Mouse (Mus musculus): Measurements from ENCODE around the gene Dlk2. TPM values are rescaled to one million over a fixed set of nuclear protein-coding genes. Genes with fewer than 3 reads are reported as not detected.
A peak's percentile ranks its signal among the peaks of the same experiment; 100 is the strongest.

Gene Dlk2
- polyA plus RNA-seq, 1 experiment from 2014 or later, result 9.0 TPM

GRCm38 (mm10) chr17:46262201-46262694, 35.0 kb upstream of the Dlk2 start:
- Histone ChIP-seq H3K9me3 (no peaks in the 10 kb centered on the region), H3K27me3 (no peaks in the 10 kb centered on the region)

GRCm38 (mm10) chr17:46265502-46265901, 31.7 kb upstream of the Dlk2 start:
- no peak overlapping the region for H3K4me3 ChIP-seq
- H3K36me3 ChIP-seq, result peaks cover 68% of the 10 kb centered on the region
- H3K9me3 ChIP-seq, result no peaks in the 10 kb centered on the region
- no peak overlapping the region for H3K4me2 ChIP-seq
- no peak for ATAC-seq (ENCODE audit: low read depth)
- H3K4me1 ChIP-seq (replicated peaks), result no peaks in the 10 kb centered on the region
- no peak overlapping the region for H3K9ac ChIP-seq
- H3K27me3 ChIP-seq, result no peaks in the 10 kb centered on the region
- 88% methylated on average over 12 of the region's 12 CpGs for WGBS
- no peak overlapping the region for H3K27ac ChIP-seq (replicated peaks)

More at GRCm38 (mm10) chr17:46262201-46262694, 35.0 kb upstream of the Dlk2 start:
- Histone ChIP-seq H3K36me3 (peaks cover 85% of the 10 kb centered on the region), H3K4me3 (no peak overlapping the region), H3K9ac (0 out of 2 replicates have a peak overlapping the region, but pooled peaks have one; percentile 3), H3K4me2 (no peak overlapping the region), H3K27ac (replicated peaks) (no peak overlapping the region), H3K4me1 (replicated peaks) (no peaks in the 10 kb centered on the region)
- 76% methylated on average over 5 of the region's 5 CpGs for WGBS
- ATAC-seq (ENCODE audit: low read depth), result no peak

- H3K36me3 ChIP-seq, result peaks cover 65% of the 10 kb centered on the region
Measured at GRCm38 (mm10) chr17:46265918-46266618, 31.2 kb upstream of the Dlk2 start.

GRCm38 (mm10) chr17:46266986-46267385, 30.2 kb upstream of the Dlk2 start:
- no peaks in the 10 kb centered on the region for H3K4me1 ChIP-seq (replicated peaks)
- H3K9me3 ChIP-seq, result no peaks in the 10 kb centered on the region
- H3K4me3 ChIP-seq, result no peak overlapping the region
- H3K27me3 ChIP-seq, result no peaks in the 10 kb centered on the region
- H3K36me3 ChIP-seq, result peaks cover 56% of the 10 kb centered on the region
- WGBS, result 62% methylated on average over 6 of the region's 6 CpGs
- H3K4me2 ChIP-seq, result no peak overlapping the region
- H3K9ac ChIP-seq, result no peak overlapping the region
- H3K27ac ChIP-seq (replicated peaks), result no peak overlapping the region
- no peak for ATAC-seq (ENCODE audit: low read depth)

More at GRCm38 (mm10) chr17:46265918-46266618, 31.2 kb upstream of the Dlk2 start:
- no peaks in the 10 kb centered on the region for H3K9me3 ChIP-seq
- 34% methylated on average over 14 of the region's 14 CpGs for WGBS
- ATAC-seq (ENCODE audit: low read depth), result peak; percentile 49
- H3K4me1 ChIP-seq (replicated peaks), result no peaks in the 10 kb centered on the region
- no peak overlapping the region for H3K9ac ChIP-seq
- no peak overlapping the region for H3K4me2 ChIP-seq
- no peak overlapping the region for H3K27ac ChIP-seq (replicated peaks)
- H3K4me3 ChIP-seq, result no peak overlapping the region
- no peaks in the 10 kb centered on the region for H3K27me3 ChIP-seq

GRCm38 (mm10) chr17:46267511-46267910, 29.7 kb upstream of the Dlk2 start:
- Histone ChIP-seq H3K4me3 (no peak overlapping the region), H3K4me2 (no peak overlapping the region), H3K36me3 (peaks cover 50% of the 10 kb centered on the region), H3K27me3 (no peaks in the 10 kb centered on the region), H3K9me3 (no peaks in the 10 kb centered on the region), H3K27ac (replicated peaks) (no peak overlapping the region), H3K4me1 (replicated peaks) (no peaks in the 10 kb centered on the region), H3K9ac (no peak overlapping the region)
- 82% methylated on average over 7 of the region's 7 CpGs for WGBS
- ATAC-seq (ENCODE audit: low read depth), result no peak

- Histone ChIP-seq H3K27me3 (no peaks in the 10 kb centered on the region), H3K36me3 (peaks cover 44% of the 10 kb centered on the region), H3K27ac (replicated peaks) (no peak overlapping the region), H3K4me3 (no peak overlapping the region), H3K4me1 (replicated peaks) (no peaks in the 10 kb centered on the region), H3K4me2 (no peak overlapping the region), H3K9ac (no peak overlapping the region), H3K9me3 (no peaks in the 10 kb centered on the region)
- 83% methylated on average over 10 of the region's 10 CpGs for WGBS
- no peak for ATAC-seq (ENCODE audit: low read depth)
Measured at GRCm38 (mm10) chr17:46268026-46268720, 29.0 kb upstream of the Dlk2 start.

GRCm38 (mm10) chr17:46269771-46270534, 27.3 kb upstream of the Dlk2 start:
- H3K9me3 ChIP-seq, result no peaks in the 10 kb centered on the region
- ATAC-seq (ENCODE audit: low read depth), result no peak
- no peak overlapping the region for H3K4me3 ChIP-seq
- peaks cover 26% of the 10 kb centered on the region for H3K36me3 ChIP-seq
- no peak overlapping the region for H3K27ac ChIP-seq (replicated peaks)
- 90% methylated on average over 19 of the region's 19 CpGs for WGBS
- H3K4me1 ChIP-seq (replicated peaks), result no peaks in the 10 kb centered on the region
- H3K27me3 ChIP-seq, result no peaks in the 10 kb centered on the region
- H3K4me2 ChIP-seq, result no peak overlapping the region
- peak overlapping the region; percentile 47; the same call in 1 of the 2 replicates for H3K9ac ChIP-seq

GRCm38 (mm10) chr17:46272058-46272457, 25.2 kb upstream of the Dlk2 start:
- no peak for ATAC-seq (ENCODE audit: low read depth)
- H3K27ac ChIP-seq (replicated peaks), result no peak overlapping the region
- no peaks in the 10 kb centered on the region for H3K9me3 ChIP-seq
- H3K4me3 ChIP-seq, result no peak overlapping the region
- peaks cover 19% of the 10 kb centered on the region for H3K36me3 ChIP-seq
- 0 out of 2 replicates have a peak overlapping the region, but pooled peaks have one; percentile 8 for H3K9ac ChIP-seq
- H3K27me3 ChIP-seq, result no peaks in the 10 kb centered on the region
- H3K4me2 ChIP-seq, result no peak overlapping the region
- WGBS, result 73% methylated on average over 2 of the region's 2 CpGs
- H3K4me1 ChIP-seq (replicated peaks), result no peaks in the 10 kb centered on the region

GRCm38 (mm10) chr17:46272675-46273074, 24.5 kb upstream of the Dlk2 start:
- no peak overlapping the region for H3K4me3 ChIP-seq
- no peaks in the 10 kb centered on the region for H3K4me1 ChIP-seq (replicated peaks)
- peaks cover 15% of the 10 kb centered on the region for H3K36me3 ChIP-seq
- no peak overlapping the region for H3K9ac ChIP-seq
- H3K27ac ChIP-seq (replicated peaks), result no peak overlapping the region
- H3K27me3 ChIP-seq, result no peaks in the 10 kb centered on the region
- no peaks in the 10 kb centered on the region for H3K9me3 ChIP-seq
- H3K4me2 ChIP-seq, result no peak overlapping the region
- 92% methylated on average over 5 of the region's 5 CpGs for WGBS
- ATAC-seq (ENCODE audit: low read depth), result no peak

- H3K9me3 ChIP-seq, result no peaks in the 10 kb centered on the region
- peaks cover 22% of the 10 kb centered on the region for H3K36me3 ChIP-seq
- WGBS, result 75% methylated on average over 1 of the region's 1 CpGs
- H3K4me3 ChIP-seq, result no peak overlapping the region
- H3K4me2 ChIP-seq, result no peak overlapping the region
- H3K9ac ChIP-seq, result no peak overlapping the region
- no peak overlapping the region for H3K27ac ChIP-seq (replicated peaks)
- H3K27me3 ChIP-seq, result no peaks in the 10 kb centered on the region
- ATAC-seq (ENCODE audit: low read depth), result no peak
- no peaks in the 10 kb centered on the region for H3K4me1 ChIP-seq (replicated peaks)
Measured at GRCm38 (mm10) chr17:46273803-46274236, 23.4 kb upstream of the Dlk2 start.

GRCm38 (mm10) chr17:46274465-46274864, 22.8 kb upstream of the Dlk2 start:
- ATAC-seq (ENCODE audit: low read depth), result no peak
- Histone ChIP-seq H3K36me3 (peaks cover 25% of the 10 kb centered on the region), H3K9me3 (no peaks in the 10 kb centered on the region)

GRCm38 (mm10) chr17:46275034-46275433, 22.2 kb upstream of the Dlk2 start:
- Histone ChIP-seq H3K9ac (no peak overlapping the region), H3K4me1 (replicated peaks) (no peaks in the 10 kb centered on the region), H3K4me3 (no peak overlapping the region), H3K27me3 (no peaks in the 10 kb centered on the region), H3K27ac (replicated peaks) (no peak overlapping the region), H3K36me3 (peaks cover 22% of the 10 kb centered on the region), H3K4me2 (no peak overlapping the region), H3K9me3 (no peaks in the 10 kb centered on the region)
- WGBS, result 91% methylated on average over 6 of the region's 6 CpGs
- no peak for ATAC-seq (ENCODE audit: low read depth)

More at GRCm38 (mm10) chr17:46274465-46274864, 22.8 kb upstream of the Dlk2 start:
- no peaks in the 10 kb centered on the region for H3K27me3 ChIP-seq
- H3K9ac ChIP-seq, result 0 out of 2 replicates have a peak overlapping the region, but pooled peaks have one; percentile 4
- H3K27ac ChIP-seq (replicated peaks), result no peak overlapping the region
- WGBS, result 83% methylated on average over 6 of the region's 6 CpGs
- no peak overlapping the region for H3K4me3 ChIP-seq
- H3K4me2 ChIP-seq, result no peak overlapping the region
- no peaks in the 10 kb centered on the region for H3K4me1 ChIP-seq (replicated peaks)

Data from neural tube, embryonic 13.5 days (tissue).